Mouse (Mus musculus) thymus, postnatal 0 days (tissue): ENCODE measurements at regions not wholly inside any gene's neighbourhood (a gene's known extent, or its start where the extent isn't known, plus 50 kb on each side); places are given as distances from the start of the nearest gene placed in this dataset.
"Not testable (repeated sequence)": the region's sequence is repeated elsewhere in the genome, so short reads cannot be mapped to it uniquely, and the experiment has no call there.

Experiments
- DNase-seq: peaks from one replicate; pipeline ENCODE4 v3.0.0-alpha.2; 2015; ENCODE audit warnings: low spot score

DNA sequence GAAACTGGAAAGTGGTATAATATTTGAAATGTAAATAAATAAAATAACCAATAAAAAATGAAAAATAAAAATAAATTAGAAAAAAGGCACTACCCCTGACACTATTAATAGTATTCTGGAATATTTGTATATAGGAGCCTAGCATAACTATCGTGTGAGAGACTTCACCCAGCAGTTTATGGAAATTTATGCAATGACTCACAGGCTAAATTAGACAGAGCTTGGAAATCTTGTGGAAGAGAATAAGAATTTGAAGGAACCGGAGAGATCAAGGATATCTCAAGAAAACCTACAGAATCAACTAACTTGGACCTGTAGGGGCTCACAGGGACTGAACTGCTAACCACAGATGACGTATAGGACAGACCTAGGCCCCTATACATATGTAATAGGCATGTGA lies 102.9 kb downstream of the Gm14147 start:
- not testable (repeated sequence) for DNase-seq

DNA sequence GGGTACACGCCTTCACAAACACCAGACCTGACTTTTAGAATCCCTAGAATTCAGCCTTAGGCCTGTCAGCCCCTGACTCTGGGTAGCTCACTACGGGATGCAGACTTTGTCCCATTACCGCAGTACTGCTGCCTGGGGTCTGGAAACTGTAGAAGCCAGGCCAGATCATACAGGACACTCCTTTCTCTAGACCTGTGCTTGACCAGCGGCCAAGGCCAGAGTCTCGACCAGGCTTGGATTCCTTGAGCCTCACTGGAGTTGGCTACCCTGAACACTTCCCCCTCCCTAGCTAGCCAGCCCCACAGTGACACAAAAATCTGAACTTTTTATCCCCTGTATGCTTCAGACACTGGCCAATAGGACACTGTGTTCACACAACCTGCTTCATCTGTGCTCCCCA lies 117.1 kb downstream of the Gm14147 start:
- peak; percentile 1 for DNase-seq
